Mouse (Mus musculus) 3T3-L1 (cell line): ENCODE data around the gene Rpl23.
A peak's percentile ranks its signal among the peaks of the same experiment; 100 is the strongest.

Source experiments
- DNase-seq: peaks from one replicate; pipeline ENCODE4 v3.0.0-alpha.2; 2015; ENCODE audit warnings: low read depth, low spot score

Gene Rpl23

DNA sequence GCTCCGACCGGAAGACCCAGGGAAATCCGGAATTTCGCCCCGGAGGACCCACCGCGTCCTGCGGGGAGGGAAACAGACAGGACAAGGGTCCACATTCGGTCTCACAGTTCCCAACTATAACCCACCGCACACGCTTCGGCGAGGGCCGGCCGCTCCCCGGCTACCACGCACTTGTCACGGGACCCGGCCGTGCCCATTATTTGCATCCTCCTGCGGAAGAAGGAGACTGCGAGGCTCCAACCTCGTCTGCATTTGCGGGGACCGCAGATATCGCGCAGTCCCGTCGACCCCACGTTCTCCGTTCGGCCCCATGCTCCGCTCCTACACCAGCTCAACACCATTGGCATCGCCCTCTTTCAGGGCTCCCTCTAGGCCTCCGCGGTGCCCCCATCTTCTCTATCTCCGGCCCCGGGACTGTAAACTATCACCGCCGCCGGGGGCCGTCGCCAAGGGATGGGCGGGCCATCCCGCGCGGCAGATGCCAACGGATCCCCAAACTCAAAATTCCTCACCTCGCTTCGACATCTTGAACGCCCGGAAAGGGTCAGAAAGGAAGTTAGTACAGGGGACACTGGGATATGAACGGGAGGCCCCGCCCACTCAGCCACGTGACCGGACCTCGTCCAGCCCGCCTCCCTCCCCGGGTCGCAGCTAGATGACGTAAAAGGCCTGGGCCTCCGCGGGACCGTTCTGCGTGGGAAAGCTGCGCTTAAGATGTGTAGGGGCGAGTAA, at the start of gene Rpl23:
Gene Rpl23 (minus strand): TSS at position 606 of the 732 bp plus-strand sequence.
- DNase-seq = peak; percentile 98

DNA sequence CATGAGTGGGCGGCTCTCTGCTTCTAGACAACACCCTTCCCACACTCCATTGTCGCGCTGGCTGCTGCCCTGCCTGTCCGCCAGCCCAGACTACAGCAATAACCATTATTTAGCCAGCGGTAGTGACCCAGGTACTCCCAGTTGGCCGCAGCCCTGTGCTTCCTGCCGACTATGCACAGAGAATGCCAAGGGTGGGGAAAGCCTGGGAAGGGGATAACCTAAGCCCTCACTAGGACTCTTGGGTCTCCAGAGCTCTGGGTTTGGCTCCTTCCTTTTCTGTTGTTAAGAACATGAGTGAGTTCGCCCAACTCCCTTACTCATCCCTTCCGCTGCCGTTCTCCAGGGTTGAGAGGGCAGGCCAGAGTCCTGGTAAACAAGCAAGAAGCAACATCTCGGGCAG, 49.8 kb upstream of the Rpl23 start:
- no peak for DNase-seq

DNA sequence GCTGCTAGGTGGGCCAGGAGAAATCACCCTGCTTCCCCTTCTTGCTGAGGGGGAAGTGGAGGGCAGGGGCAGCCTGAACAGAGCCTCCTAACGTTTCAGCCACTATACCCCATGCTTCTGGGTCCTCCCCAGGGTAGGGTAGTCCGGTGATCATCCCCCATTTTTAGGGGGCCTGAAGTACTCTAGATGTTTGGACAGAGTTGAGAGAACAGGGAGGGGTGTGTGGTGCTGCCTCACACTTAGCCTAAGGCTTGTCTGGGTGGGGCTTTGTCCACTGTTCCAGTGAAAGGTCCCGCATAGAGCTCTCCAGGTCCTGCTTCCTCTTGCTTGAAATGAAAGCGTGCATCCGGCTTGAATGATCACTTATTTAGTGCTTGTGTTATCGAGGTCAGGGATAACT, 48.3 kb upstream of the Rpl23 start:
- DNase-seq = no peak

DNA sequence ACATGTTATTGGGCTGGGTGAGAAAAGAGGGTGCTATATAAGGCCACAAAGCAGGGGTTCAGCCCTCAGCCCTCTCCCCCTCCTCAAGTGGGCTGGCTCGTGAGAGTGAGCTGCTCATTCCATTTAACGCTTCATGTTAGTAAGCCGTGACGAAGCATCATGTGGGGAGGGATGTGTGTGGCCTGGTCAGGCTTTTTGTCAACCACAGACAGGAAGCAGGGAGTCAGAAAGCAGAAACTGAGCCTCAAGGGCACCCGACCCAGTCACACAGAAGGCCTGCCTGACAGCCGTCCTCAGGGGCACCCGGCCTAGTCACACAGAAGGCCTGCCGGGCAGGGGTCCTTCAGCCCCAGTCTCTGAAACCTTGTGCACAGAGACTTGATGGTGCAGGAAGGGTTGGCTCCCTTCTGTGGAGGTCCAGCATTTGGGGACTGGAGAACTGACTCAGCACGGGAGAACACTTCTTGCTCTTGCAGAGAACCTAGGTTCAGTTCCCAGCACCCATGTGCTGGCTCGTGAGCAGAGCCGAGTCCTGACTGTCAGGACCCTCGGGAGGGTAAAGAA, 47.8 kb upstream of the Rpl23 start:
- no peak for DNase-seq

DNA sequence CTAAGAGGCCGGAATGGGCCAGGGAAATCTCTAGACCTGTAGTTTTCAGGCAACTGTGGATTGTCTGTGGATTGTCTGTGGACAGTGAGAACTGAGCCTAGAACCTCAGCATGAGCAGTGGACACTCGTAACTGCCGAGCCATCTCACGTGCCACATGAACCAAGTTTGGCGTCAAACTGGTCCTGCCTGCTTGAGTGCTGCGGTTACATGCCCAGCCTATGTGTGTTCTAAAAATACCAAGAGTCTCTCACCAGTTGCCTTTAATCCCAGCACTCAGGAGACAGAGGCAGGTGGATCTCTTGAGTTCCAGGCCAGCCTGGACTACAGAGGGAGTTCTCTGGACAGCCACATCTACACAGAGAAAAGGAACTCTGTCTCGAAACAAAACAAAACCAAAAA, 47.1 kb upstream of the Rpl23 start:
- no peak for DNase-seq

DNA sequence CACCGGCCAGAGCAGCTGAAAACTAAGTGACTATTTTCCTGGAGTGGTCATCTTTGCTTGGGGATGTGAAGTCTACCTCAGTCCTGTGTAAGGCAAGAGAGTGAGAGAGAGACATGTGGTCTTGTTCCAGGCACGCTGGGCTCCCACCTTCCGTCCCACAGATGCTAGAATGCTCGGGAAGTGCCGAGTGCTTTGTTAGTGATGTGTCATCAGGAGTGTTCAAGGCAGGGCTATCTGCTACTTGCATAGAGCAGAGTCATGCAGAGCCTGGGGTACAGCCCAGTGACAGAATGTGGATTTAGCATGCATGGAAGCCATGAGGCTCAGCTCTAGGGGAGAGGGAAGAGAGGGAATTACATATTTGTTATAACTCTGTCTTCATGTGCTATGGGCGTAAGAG, 45.4 kb upstream of the Rpl23 start:
- DNase-seq = no peak

DNA sequence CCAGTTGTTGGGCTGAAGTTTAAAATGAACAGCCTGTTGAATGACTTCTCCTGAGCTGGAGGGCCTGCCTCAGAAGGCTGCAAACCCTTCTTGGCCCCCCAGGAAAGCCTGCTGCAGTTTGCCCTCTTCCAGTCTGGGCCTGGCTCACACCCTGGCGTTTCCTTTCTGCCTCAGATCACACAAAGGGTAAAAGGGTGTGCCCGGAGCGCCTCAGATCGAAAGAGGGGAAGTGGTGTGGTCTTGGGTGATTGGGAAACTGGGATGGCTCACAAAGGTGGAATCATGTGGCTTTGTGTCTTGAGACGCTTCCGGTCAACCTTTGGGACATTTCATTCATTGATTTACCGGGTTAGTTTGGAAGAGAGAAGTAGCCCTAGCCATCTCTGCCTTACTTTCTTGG, 44.2 kb upstream of the Rpl23 start:
- DNase-seq = no peak

DNA sequence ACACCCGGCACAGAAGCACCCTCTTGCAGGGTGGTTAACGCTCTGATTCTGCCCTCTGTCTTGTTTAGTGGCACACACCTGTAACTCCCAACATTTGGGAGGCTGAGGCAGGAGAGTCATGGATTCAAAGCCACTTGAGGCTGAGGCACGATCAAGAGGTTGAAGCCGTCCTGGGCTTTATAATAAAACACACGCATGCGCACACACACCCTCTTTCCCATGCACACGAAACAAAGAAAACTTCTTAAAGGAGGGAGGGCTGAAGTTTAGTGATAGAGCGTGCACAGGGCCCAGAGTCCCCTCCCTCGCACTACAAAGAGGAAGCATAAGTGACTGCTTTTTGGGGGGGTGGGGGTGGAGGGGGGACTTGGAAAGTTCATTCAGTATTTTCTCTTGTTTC, 43.7 kb upstream of the Rpl23 start:
- DNase-seq = no peak

DNA sequence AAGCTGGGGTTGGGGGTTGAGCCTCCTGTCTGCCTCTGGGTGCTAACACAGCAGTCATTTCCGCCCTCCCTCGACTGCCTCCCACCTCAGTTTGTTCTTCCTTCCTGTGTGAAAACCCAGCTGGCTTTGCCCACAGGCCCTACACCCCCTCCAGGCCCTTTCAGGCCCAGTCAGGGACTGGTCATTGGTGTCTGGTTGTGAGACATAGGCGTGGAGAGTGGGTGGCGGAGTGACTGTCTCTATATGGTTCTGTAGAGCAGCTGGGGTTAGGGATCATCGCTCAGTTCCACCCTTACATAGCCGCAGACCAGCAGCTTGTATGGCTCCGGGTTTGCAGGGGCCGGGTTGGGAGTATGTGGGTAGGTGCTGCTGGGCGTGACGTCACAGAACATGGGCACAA, 43.1 kb upstream of the Rpl23 start:
- no peak for DNase-seq

DNA sequence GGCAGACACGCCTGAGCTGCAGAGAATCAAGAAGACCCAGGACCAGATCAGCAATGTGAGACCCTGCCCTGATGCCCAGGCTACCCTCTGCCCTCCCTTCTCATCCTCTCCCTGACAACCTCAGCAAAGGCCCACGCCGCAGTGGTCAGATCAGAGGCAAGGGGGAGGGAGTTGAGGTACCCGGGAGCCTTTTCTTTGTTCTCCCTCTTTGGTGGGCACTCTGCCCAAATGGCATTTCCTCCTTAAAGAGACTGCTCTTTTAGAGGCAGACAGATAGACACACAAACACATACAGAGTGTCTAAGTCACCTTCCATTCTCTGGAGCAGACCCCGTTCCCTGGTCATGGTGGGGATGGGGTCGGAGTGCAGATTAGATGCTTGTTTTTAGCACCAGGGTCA, 42.7 kb upstream of the Rpl23 start:
- DNase-seq = no peak

DNA sequence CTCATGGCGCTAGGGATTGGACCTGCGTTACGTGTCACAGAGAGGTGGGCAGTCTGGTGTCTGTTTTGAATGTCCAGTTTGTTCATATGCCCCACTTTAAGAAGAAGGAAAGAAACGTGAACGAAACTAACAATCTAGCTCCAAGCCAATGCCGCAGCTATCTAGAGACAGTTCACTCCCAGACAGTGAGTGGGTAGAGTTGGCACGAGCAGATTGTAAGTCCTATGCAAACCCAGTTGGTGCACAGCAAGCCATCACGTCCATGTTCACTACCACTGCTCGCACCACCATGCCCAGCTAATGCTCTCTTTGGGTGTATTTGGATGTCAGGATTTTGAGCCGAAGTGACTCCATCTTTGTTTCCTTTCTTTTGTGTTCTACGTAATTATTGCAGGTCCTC, 41.9 kb upstream of the Rpl23 start:
- DNase-seq = no peak

DNA sequence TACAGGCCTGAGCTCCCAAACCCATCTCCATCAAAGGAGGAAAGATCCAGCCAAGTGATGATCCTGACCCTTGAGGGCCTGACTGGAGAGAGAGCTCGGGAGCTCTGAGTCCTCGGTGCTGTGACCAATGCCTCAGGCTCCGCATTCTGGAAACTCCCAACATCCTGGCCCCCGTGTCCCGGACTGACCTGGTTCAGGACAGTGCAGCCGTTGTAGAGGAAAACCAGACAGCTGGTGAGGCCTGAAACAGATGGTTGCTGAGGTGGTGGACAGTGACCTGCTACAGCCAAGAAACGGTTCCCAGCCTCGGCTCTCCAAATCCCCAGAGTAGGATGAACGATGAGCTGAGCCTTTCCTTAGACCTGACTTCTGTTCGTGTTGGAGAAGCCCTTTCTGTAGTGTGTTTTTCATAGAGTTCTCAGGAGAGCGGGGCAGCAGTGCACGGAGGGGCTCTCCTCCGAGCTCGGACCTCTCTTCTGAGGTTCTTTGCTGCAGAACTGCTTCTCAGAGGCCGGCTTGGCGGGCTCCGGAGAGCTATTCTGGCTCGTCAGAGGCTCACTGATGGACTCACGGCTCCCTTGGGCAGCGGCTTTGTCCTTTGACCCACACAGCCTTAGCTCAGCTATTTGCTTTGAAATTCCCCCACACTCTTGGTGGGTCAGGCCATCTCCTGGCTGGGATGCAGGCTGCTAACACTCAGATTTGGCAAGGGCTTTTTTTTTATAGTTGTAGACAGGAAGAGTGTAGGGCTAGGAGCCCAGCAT, 40.8 kb upstream of the Rpl23 start:
- no peak for DNase-seq

DNA sequence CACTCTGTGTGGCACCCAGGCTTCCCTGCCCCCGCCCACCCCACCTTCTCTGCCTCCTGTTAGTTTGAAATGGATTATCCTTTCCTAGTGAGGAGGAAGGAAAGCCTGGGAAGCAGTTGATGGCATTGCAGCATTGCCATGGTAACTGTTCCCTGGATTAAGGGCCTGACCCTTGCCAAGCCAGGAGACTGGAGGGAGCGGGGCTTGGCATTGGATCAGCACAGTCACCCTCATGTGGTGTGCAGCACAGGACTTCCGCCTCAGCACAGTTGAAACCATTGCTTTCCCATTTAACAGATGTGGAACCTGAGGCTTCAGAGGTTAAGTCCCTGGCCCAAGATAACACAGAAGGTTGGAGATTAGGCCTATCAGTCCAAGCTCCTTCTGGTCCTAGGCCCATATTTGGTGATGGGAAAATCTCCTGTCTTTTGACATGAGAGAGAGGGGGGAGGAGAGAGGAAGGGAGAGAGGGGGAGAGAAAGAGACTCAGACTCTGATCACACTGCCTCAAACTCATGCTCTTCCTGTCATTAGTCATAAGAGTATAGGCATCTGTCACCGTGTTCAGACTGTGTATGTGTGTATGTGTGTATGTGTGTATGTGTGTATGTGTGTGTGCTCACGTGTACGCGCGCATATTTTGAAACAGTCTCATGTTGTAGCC, 39.3 kb upstream of the Rpl23 start:
- peak; percentile 73 for DNase-seq

DNA sequence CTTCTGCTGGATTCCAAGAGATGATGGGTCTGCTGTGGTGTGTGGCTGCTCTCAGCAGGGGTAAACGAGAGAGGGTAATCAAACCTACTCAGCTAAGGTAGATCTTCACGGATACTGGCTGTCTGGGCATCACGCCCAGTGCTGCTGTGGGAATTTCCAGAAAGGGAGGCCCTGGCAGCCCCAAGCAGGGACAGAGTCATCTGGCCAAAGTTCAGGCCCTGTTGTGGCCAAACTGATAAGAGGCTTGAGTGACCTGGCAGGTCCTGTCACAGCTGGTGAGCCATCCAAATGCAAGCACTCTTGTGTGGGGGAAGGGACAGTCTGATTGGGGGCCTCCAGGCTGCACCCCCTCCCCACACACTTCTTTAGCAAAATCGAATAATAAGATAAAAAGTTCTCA, 38.6 kb upstream of the Rpl23 start:
- peak; percentile 92 for DNase-seq

DNA sequence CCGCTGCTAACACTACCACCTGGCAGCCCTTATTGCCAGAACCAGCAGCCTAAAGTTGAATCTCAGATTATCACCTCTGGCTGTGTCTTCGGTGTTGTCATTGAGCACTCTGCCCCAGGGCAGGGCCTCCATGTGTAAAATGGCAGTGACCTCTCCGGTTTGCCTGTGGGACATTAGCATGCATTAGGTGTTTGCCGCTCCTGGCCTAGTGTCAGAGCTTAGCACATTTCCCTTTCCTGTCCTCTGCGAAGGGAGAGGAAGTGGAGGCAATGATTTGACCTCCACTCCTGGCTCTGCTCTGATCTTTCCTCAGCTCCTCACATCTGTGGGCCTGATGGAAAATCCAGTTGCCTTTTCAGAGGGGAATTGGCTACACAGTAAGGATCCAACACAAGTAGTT, 37.7 kb upstream of the Rpl23 start:
- no peak for DNase-seq

DNA sequence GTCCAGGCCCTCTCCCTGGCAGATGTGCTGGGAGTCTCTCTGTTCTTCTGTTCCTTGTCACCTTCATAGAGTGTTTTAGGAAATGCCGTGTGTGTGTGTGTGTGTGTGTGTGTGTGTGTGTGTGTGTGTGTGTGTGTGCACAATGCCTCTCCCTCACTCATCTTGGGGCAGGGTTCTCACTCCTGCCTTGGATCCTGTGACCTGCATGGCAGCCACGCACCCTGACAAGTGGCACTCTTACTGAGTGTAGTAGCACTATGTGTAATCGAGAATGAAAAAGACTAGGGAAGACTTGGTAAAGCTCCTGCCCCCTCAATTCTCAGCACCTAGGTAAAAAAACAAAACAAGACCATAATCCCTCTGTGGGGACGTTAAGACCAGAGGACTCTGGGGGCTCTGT, 36.9 kb upstream of the Rpl23 start:
- no peak for DNase-seq

DNA sequence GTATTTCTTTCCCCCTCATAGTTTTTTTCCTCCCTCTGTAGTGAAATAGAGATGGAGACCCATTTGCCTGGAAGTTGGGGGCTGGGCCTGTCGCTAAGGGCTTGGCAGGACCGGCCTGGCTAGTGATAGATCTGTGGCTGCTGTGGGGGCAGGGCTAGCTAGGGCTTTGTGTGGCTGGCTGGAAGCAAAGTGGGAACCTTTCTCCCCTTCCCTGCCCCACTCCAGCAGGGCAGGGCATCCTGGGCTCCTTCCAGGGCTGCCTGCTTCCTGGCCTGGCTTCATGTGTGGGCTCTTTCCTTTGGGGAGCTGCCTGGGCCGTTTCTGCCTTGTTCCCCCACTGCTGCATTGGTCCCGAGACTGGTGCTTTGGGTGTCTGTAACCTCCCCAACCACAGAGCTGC, 36.3 kb upstream of the Rpl23 start:
- DNase-seq = no peak

DNA sequence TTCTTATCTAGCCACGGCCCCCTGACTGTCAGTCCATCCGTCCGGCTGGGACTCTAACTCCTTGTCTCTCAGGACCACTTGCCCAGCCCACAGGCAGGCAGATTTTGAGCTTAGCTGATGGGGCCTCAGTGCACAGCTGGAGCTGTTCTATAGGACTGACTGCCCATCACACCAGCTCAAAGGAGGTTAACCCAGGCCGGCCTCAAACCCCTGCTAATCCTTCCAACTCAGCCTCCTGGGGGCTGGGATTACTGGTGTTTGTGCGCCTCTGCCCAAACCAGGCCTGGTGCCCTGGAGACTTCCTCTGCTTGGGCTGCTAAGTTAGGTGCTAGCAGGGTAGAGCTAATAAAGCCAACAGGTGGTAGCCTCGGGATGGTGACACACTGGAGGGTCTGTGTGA, 35.8 kb upstream of the Rpl23 start:
- no peak for DNase-seq

DNA sequence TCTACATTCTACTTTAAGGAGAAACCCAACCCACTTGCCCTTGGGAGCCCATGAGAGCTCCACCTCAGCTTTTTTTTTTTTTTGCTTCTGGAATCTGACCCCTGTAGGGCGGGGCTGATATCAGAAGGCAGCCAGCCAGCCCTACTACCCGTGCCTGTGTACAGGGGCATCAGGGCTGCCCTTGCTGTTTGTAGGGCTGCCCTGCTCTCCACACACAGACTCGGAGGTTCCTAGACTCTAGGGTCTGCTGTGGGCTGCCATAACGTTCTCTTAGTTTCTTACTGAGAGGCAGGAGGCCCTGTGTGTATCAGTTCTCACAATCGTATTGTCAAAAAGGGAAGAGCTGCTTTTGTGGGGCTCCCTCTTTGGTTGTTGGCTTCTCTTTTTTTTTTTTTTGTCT, 35.1 kb upstream of the Rpl23 start:
- peak; percentile 74 for DNase-seq

DNA sequence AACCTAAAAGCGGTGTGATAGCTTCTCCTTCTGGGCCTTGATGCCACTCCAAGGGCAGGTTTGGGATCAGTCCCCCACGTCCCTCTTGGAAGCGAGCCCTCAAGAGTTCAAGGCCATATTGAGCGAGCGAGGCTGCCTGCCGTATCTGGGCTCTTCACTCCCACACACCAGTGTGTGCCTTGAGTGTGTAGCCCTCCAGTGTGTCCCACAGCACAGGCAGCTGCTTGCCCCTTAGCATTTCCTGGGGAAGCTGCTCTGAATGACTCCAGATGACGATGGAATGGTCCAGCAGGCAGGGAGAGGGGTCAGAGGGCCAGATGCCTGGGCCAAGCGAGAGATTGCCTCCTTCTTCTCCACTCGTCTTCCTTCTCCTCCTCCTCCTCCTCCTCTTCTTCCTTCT, 34.7 kb upstream of the Rpl23 start:
- DNase-seq = no peak

DNA sequence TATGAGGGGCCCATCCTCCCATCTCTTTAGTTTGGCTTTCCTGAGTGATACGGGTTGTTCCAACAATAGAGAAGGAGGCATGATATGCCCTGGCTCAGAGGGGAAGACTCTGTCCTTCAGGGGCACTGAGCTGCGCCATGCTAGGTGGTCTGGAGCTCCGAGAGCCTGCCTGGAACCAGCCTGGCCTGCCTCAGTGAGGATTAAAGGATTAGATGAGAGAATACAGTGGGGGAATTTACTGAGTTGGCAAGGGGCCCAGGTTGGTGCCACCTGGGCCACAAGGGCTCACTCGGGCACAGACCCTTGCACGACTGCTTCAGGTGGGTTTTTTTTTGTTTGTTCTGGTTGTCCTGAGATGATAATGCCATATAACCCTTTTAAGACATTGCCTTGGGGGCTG, 33.9 kb upstream of the Rpl23 start:
- DNase-seq = no peak

DNA sequence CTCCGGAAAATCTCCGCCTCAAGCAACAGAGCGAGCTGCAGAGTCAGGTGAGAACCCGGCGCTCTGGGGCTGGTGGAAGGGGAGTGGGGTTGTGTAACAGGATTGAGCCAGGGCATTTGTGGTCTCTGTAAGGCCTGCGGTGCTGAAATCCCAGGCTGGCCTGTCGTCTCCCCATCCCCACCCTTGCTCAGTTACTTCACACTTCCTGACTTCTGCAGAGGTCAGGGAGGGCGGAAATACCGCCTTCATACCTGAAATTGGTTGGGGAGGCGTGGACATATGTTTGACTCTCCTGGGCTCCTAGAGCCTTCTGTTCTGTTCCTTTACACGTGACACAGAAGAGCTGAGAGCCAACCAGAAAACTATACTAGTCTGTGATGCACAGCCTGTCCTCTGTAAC, 33.5 kb upstream of the Rpl23 start:
- DNase-seq = no peak
